Mouse (Mus musculus): ENCODE results near the gene Itln1.
A peak's percentile ranks its signal among the peaks of the same experiment; 100 is the strongest.
"Not testable (repeated sequence)": the region's sequence is repeated elsewhere in the genome, so short reads cannot be mapped to it uniquely, and the experiment has no call there.

The Itln1 gene

DNA sequence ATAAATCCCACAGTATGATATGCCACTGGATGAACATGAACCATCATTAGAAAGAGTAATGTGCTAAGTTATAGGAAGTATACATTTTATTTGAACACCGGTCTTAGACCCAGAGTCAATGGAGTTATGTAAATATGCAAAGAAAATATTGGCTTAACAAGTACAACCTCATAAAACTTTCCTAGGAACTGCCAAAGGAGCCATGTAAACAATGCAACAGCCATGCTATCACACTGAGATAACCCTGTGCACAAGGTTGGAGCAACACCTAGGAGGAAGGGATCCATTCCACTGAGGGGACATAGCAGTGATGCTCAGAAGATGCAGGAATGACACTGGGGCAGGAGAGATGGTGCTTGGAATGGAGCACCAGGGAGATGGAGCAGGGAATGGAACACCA lies 21.3 kb downstream of the Itln1 start:
- no peak for DNase-seq (ENCODE audit: low read depth, low spot score)

DNA sequence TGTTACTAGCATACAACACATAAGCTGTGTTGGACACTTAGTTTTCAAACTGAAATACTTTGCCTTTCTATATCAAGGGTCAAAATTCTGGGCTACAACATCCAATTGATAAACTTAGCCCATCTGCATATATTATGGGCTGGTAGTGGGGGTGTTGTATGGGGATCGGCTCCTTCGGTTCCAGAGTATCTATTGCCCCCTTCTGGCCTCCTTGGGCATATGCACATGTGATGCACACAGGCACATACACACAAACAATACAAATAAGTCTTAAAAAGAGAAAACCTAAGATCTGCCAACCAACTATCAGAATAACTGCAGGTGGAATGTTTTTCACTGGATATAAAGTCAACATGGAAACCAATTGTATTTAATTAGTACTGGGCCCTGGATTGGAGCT lies 21.9 kb downstream of the Itln1 start:
- no peak for DNase-seq (ENCODE audit: low read depth, low spot score)

DNA sequence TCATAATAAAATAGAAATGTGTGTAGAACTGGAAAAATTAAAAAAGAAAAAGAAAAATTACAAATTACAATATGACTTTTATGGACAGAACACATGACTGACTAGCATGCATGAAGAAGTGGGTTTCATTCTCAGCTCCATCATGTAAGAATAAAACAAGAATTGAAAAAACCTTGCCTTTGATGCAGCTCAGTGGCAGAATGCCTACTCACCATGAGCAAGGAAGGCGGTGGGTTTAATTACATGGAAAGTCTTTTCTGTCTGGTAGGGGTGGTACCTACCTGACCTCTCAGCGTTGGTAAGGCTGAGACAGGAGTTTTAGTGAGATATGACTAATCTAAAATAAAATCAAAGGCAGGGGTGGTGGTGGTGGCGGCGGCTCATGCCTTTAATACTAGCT lies 30.5 kb downstream of the Itln1 start:
- no peak for DNase-seq (ENCODE audit: low read depth, low spot score)

DNA sequence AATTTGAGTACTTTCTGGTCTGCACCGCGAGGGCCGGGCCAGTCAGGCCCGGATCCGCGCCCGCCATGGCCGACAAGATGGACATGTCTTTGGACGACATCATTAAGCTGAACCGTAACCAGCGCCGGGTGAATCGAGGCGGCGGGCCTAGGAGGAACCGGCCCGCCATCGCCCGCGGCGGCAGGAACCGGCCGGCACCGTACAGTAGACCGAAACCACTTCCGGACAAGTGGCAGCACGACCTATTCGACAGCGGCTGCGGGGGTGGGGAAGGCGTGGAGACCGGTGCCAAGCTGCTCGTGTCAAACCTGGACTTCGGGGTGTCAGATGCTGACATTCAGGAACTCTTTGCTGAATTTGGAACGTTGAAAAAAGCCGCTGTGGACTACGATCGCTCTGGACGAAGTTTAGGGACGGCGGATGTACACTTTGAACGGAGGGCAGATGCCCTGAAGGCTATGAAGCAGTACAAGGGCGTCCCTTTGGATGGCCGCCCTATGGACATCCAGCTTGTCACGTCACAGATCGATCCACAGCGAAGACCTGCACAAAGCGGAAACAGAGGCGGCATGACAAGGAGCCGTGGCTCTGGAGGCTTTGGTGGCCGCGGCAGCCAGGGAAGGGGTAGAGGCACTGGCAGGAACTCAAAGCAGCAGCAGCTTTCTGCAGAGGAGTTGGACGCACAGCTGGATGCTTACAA lies 31.4 kb downstream of the Itln1 start:
- DNase-seq (ENCODE audit: low read depth, low spot score): peak; percentile 73

- peak; percentile 98 for DNase-seq (ENCODE audit: low read depth, low spot score)
Observed at GRCm38 (mm10) chr1:171503250-171503591, 31.9 kb downstream of the Itln1 start, which contains the start of gene Alyref2. Gene Alyref2 (plus strand): TSS chr1:171503478.

- peak; percentile 81 for DNase-seq (ENCODE audit: low read depth, low spot score)
Observed at GRCm38 (mm10) chr1:171502388-171503249, 32.5 kb downstream of the Itln1 start.

DNA sequence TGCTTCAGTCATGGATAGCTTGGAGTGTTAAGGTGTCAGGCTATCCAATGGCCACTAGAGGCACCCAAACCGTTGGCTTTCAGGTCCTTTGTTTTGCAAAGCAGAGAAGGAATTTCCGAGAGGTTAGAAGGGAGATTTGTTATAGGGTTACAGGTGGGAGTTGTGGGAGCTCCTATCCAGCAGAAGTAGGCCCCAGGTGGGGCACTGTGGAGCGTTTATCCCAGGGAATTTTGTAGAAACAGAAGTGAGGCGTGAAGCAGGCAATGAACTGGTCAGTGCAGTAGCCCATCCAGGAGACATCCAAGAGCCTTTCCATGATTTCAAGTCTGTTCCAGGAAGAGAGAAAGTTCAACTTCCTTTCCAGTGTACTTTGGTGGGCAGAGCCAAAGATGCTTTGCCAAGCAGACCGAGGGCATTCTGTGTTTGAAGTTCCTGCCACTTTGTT lies 33.4 kb downstream of the Itln1 start:
- DNase-seq (ENCODE audit: low read depth, low spot score): peak; percentile 62

GRCm38 (mm10) chr1:171501016-171501610 lies 34.0 kb downstream of the Itln1 start:
- DNase-seq (ENCODE audit: low read depth, low spot score): no peak

- DNase-seq (ENCODE audit: low read depth, low spot score): no peak
Observed at GRCm38 (mm10) chr1:171499856-171500255, 35.2 kb downstream of the Itln1 start.

DNA sequence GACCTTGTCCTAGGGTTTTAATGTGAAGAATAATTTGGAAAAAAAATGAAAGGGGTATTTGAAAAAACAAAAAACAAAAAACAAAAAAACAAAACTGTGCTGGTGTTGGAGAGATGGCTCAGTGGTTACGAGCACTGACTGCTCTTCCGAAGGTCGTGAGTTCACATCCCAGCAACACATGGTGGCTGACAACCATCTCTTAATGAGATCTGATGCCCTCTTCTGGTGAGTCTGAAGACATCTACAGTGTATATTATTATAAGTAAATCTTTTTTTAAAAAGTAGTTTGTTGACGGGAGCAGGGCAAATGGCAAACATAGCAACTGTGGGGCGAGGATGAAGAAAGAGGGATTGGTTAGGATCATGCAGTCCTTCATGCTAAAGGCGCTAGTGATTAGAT lies 39.7 kb downstream of the Itln1 start:
- no peak for DNase-seq (ENCODE audit: low read depth, low spot score)

- DNase-seq (ENCODE audit: low read depth, low spot score): no peak
Observed at GRCm38 (mm10) chr1:171494241-171494640, 40.9 kb downstream of the Itln1 start.

DNA sequence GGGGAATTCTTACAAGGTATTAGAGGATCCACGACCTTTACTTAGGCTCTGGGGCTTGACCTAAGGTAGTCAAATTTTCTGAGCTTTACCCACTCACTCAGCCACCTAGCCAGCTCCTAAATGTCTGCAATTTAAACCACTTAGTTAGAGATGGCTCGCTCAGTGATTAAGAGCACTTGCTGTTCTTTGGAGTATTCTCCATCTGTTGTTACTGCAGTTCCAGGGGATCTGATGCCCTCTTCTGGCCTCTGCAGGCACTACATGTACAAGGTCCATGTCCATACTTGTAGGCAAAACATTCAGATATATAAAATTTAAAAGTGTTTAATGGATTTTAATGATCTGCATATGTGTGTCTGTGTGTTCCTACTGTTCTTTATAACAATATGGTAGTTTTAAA lies 56.1 kb downstream of the Itln1 start:
- DNase-seq (ENCODE audit: low read depth, low spot score): peak; percentile 58

DNA sequence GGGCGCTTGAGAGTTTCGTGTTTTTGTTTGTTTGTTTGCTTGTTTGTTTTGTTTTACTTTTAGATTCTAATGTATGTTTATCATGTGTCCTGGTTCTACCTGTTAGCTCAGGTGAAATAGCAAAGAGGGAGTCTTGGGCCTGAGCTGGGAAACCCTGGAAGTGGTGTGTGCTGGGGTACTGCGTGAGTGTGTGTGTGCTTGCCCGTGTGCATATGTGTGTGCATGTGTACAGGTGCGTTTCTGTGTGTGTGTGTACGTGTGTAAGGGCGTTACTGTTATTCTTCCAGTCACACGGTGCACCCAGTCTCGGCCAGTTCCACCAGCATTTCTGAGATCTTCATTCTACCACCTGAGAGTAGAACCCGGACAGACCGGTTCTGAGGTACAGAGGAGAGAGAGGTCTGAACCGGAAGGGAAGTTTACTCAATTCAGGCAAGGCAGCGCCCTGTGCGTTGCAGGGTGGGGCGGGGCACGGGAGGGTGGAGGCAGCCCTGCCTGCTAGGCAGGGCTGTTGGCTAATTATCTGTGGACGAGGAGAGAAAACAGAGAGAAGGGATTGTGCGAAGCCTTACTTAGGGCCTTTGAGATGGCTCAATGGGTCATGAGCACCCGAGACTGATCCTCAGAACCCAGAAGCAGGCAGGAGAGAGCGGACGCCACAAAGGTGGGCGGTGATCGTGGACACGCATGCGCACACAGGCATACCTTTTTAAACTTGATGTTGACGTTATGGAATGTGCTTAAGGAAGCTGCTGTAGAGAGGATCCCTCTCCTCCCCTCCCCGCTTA lies 57.1 kb downstream of the Itln1 start:
- peak; percentile 47 for DNase-seq (ENCODE audit: low read depth, low spot score)

- no peak for DNase-seq (ENCODE audit: low read depth, low spot score)
Observed at GRCm38 (mm10) chr1:171477123-171477522, 58.0 kb downstream of the Itln1 start.

DNA sequence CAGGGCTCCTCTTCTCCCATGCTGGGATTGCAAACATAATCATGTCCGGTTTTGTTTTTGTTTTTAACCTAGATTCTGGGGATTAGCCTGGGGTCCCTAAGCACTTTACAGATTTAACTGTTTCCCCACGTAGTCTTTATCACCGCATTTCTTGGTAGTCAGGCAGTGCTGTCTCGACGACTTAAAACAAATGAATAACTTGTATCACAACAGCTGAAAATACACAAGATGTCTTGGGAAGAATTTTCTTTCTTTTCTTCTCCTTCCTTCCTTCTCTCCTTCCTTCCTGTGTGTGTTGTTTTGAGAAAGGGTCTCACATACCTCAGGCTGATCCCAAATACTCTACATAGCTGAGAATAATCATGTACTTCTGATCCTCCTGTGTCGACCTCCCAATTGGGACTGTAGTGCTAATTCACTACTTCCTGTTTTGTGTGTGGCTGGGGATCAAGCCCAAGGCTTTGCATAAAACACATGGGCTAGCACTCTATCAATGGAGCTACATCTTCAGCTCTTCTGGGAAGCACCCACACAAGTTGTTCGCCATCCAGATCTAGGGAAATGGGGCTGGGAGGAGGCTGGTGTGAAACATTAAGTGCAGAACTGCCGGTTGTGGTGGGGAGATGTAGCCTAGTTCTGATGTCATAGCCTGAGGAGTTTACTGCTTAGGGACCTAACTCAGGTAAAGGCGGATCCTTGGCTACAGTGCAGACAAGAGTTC lies 61.0 kb downstream of the Itln1 start:
- DNase-seq (ENCODE audit: low read depth, low spot score): no peak

GRCm38 (mm10) chr1:171473506-171473905 lies 61.6 kb downstream of the Itln1 start:
- DNase-seq (ENCODE audit: low read depth, low spot score): no peak

DNA sequence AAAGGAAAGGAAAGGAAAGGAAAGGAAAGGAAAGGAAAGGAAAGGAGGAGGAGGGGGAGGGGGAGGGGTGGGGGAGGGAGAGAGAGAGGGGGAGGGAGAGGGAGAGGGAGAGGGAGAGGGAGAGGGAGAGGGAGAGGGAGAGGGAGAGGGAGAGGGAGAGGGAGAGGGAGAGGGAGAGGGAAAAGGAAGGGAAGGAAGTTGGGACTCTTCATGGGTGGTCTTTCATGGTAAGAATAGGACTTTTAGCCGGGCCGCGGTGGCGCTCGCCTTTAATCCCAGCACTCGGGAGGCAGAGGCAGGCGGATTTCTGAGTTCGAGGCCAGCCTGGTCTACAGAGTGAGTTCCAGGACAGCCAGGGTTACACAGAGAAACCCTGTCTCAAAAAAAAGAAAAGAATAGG lies 63.2 kb downstream of the Itln1 start:
- DNase-seq (ENCODE audit: low read depth, low spot score): not testable (repeated sequence)

DNA sequence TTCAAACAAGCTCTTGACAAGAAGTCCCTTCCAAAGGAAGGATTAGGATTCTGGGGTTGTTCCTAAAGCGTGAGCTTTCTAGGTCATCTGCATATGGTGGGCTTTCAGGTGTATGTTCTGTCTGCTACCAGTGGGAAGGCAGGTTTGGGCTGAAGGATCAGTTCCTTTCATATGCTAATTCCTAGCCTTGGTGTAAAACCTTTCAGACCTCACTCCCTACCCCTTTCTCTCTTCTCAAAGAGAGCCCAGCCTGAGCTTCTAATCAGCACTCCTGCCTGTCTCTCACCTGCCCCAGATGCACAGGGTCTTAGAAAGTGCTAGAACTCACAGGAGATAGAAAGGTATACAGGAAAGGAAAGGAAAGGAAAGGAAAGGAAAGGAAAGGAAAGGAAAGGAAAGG lies 63.6 kb downstream of the Itln1 start:
- no peak for DNase-seq (ENCODE audit: low read depth, low spot score)

GRCm38 (mm10) chr1:171470896-171471295 lies 64.2 kb downstream of the Itln1 start:
- DNase-seq (ENCODE audit: low read depth, low spot score): no peak

- DNase-seq (ENCODE audit: low read depth, low spot score): peak; percentile 72
Observed at GRCm38 (mm10) chr1:171470371-171470871, 64.7 kb downstream of the Itln1 start.

DNA sequence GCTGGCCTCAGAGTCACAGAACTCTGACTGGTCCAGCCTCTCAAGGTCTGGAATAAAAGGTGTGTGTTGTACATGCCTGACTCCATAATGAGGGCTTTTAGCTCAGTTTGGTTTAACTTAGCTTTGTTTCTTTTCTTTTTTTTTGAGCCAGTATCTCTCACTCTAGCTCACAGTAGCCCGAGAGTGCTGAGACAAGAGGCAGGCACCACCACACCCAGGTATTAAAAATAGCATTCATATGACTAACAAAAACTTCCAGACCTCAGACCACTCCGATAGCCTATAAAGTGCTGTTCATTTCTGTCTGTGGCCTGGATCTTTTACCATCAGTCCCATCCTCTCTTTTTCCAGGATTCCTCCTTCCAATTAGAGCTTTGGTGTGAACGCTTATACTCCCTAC lies 65.4 kb downstream of the Itln1 start:
- DNase-seq (ENCODE audit: low read depth, low spot score): no peak

All from mesoderm, embryonic 11.5 days (tissue).